Mouse (Mus musculus) forebrain, embryonic 14.5 days (tissue): ENCODE measurements around the gene 1700001K19Rik. TPM values are rescaled to one million over a fixed set of nuclear protein-coding genes. Genes with fewer than 3 reads are reported as not detected.

Source experiments
- ATAC-seq: fragments of 200-750 bp; cut with Nextera tagmentation; 2 replicates; pipeline ENCODE4 v1.8.0; 2017; ENCODE audit warnings: mild to moderate bottlenecking, moderate library complexity
- DNase-seq: peaks from one replicate; pipeline ENCODE4 v3.0.0-alpha.2; 2015; ENCODE audit warnings: low spot score
- H3K27ac ChIP-seq: fragments of 300-500 bp; sonication (generic); 2 replicates; pipeline ENCODE4 v1.5.1; 2014; ENCODE audit warnings: low read depth, mild to moderate bottlenecking, control low read depth, low read length, moderate library complexity
- H3K27me3 ChIP-seq: fragments of 300-500 bp; sonication (generic); replicated peaks from 2 replicates; pipeline ENCODE4 v1.6.1; 2014; ENCODE audit warnings: low read length, control low read depth, mixed read lengths; ENCODE audit not compliant: control insufficient read depth, insufficient read depth
- H3K36me3 ChIP-seq: fragments of 300-500 bp; sonication (generic); 2 replicates; pipeline ENCODE4 v1.6.1; 2014; ENCODE audit warnings: low read length, control low read depth; ENCODE audit not compliant: control insufficient read depth, insufficient read depth
- H3K4me1 ChIP-seq: fragments of 300-500 bp; sonication (generic); 2 replicates; pipeline ENCODE4 v1.6.1; 2014; ENCODE audit warnings: antibody characterized with exemption, low read length, control low read depth; ENCODE audit not compliant: control insufficient read depth, insufficient read depth
- H3K4me2 ChIP-seq: fragments of 300-500 bp; sonication (generic); 2 replicates; pipeline ENCODE4 v1.6.1; 2014; ENCODE audit warnings: mild to moderate bottlenecking, control low read depth, low read length
- H3K4me3 ChIP-seq: fragments of 300-500 bp; sonication (generic); 2 replicates; pipeline ENCODE4 v1.5.1; 2014; ENCODE audit warnings: low read depth, low read length, control low read depth
- H3K9ac ChIP-seq: fragments of 300-500 bp; sonication (generic); 2 replicates; pipeline ENCODE4 v1.6.1; 2014; ENCODE audit warnings: mild to moderate bottlenecking, low read length, control low read depth, moderate library complexity
- H3K9me3 ChIP-seq: fragments of 300-500 bp; sonication (generic); replicated peaks from 2 replicates; pipeline ENCODE4 v1.6.1; 2016; ENCODE audit warnings: low read length, control low read depth, mixed read lengths; ENCODE audit not compliant: control insufficient read depth
- WGBS: fragments of 180-500 bp; shearing (Covaris S2); extraction: QIAGEN DNeasy Blood & Tissue Kit; methylation state at CpG from one replicate; pipeline ENCODE4 v1.1.7; 2014; 5-methylcytosine and 5-hydroxymethylcytosine counted together
- microRNA-seq: library from miRNA; unstranded; fragments of <30 nt; microRNA quantifications from one replicate; pipeline ENCODE4, GENCODE M21; 2016
- polyA plus RNA-seq: library from polyadenylated mRNA; unstranded; fragments of >200 nt; fragmentation: Nextera tagmentation; extraction: Ambion mirVana; gene quantifications from 2 replicates; pipeline ENCODE4 v1.2.1, GENCODE M21; 2014

1700001K19Rik gene
- polyA plus RNA-seq, 1 experiment from 2014 or later, result not detected

- ATAC-seq (no peak), DNase-seq (no peak)
- no peaks in the 10 kb centered on the region for H3K9me3 ChIP-seq
- H3K4me2 ChIP-seq, result no peak overlapping the region
- H3K36me3 ChIP-seq, result peaks cover 100% of the 10 kb centered on the region
- no peak overlapping the region for H3K4me3 ChIP-seq
- no peaks in the 10 kb centered on the region for H3K27me3 ChIP-seq
- no peak overlapping the region for H3K9ac ChIP-seq
- H3K27ac ChIP-seq, result no peak overlapping the region
- WGBS, result 91% methylated on average over 13 of the region's 13 CpGs
- no peaks in the 10 kb centered on the region for H3K4me1 ChIP-seq
Measured at GRCm38 (mm10) chr12:110637507-110638114, 44.8 kb downstream of the 1700001K19Rik start.

- no peak overlapping the region for H3K27ac ChIP-seq
- ATAC-seq (no peak), DNase-seq (no peak)
- 95% methylated on average over 12 of the region's 12 CpGs for WGBS
- H3K4me1 ChIP-seq, result no peaks in the 10 kb centered on the region
- no peak overlapping the region for H3K9ac ChIP-seq
- H3K36me3 ChIP-seq, result peaks cover 100% of the 10 kb centered on the region
- no peaks in the 10 kb centered on the region for H3K9me3 ChIP-seq
- H3K4me3 ChIP-seq, result no peak overlapping the region
- no peak overlapping the region for H3K4me2 ChIP-seq
- no peaks in the 10 kb centered on the region for H3K27me3 ChIP-seq
Measured at GRCm38 (mm10) chr12:110636293-110636692, 46.1 kb downstream of the 1700001K19Rik start.

GRCm38 (mm10) chr12:110630056-110630455 is 52.4 kb downstream of the 1700001K19Rik start:
- Histone ChIP-seq H3K4me1 (no peaks in the 10 kb centered on the region), H3K27ac (no peak overlapping the region), H3K36me3 (peaks cover 100% of the 10 kb centered on the region), H3K9me3 (no peaks in the 10 kb centered on the region), H3K9ac (no peak overlapping the region), H3K27me3 (no peaks in the 10 kb centered on the region), H3K4me3 (no peak overlapping the region), H3K4me2 (no peak overlapping the region)
- 93% methylated on average over 11 of the region's 11 CpGs for WGBS
- no peak for DNase-seq
- no peak for ATAC-seq

Small RNA genes within 50 kb of the gene (microRNA-seq; reads per million reads assigned to microRNA genes)
- not detected for gene Gm27299

Other genes starting within 250 kb of the 1700001K19Rik start
- gene Ppp2r5c, start 235.5 kb downstream of the 1700001K19Rik start, polyA plus RNA-seq, result 138 and 144 TPM in 2 replicates
- 89.0 and 94.3 TPM in 2 replicates for gene Dync1h1, start 81.2 kb downstream of the 1700001K19Rik start, polyA plus RNA-seq
- gene Hsp90aa1, start 20.1 kb upstream of the 1700001K19Rik start, polyA plus RNA-seq, result 1,205 and 1,208 TPM in 2 replicates
- gene Wdr20, start 55.3 kb upstream of the 1700001K19Rik start, polyA plus RNA-seq, result 24.6 and 29.7 TPM in 2 replicates
- 16.3 and 18.9 TPM in 2 replicates for gene Mok, start 158.3 kb upstream of the 1700001K19Rik start, polyA plus RNA-seq
- 0.81 and 0.88 TPM in 2 replicates for gene Zfp839, start 167.6 kb upstream of the 1700001K19Rik start, polyA plus RNA-seq
- gene Cinp, start 206.5 kb upstream of the 1700001K19Rik start, polyA plus RNA-seq, result 86.2 and 87.5 TPM in 2 replicates
- 3.8 and 5.9 TPM in 2 replicates for gene Tecpr2, start 206.6 kb upstream of the 1700001K19Rik start, polyA plus RNA-seq